8 mouse cellular contexts compared by ENCODE assay signal in genomic region chr3:129878405-129879021, GRCm38 (mm10). TPM values are rescaled to one million over a fixed set of nuclear protein-coding genes. Genes with fewer than 3 reads are reported as not detected.
DNase-seq lines count a peak whose midpoint lies in the region; ATAC-seq and TF ChIP-seq lines count a peak whose summit lies in the region.

Gene Pla2g12a (plus strand): TSS chr3:129878606.

- no peaks in the 10 kb centered on the region for H3K9me3 ChIP-seq in embryonic facial prominence, embryonic 14.5 days (ENCODE audit: control insufficient read depth, low read length)
- no peaks in the 10 kb centered on the region for H3K9me3 ChIP-seq in limb, embryonic 11.5 days (ENCODE audit: control insufficient read depth, low read length)
- H3K9me3 ChIP-seq in midbrain, embryonic 13.5 days: no peaks in the 10 kb centered on the region

- TF ChIP-seq POLR2A in bone marrow, adult 2 months (IDR thresholded peaks at IDR 0.05; ENCODE audit: borderline replicate concordance, control insufficient read depth, low read depth, low read length): peak; percentile 34; the same call in 1 of the 2 replicates
- TF ChIP-seq POLR2A in heart, adult 2 months (IDR thresholded peaks at IDR 0.05; ENCODE audit: insufficient read depth, low read depth, low read length): peak; percentile 35; the same call in 1 of the 2 replicates
- TF ChIP-seq POLR2A in kidney, adult 2 months (IDR thresholded peaks at IDR 0.05; ENCODE audit: low read depth, low read length): no peak

- TF ChIP-seq EP300 in heart, adult 2 months (IDR thresholded peaks at IDR 0.05; ENCODE audit: insufficient read depth, low read depth, low read length): 0 out of 2 replicates have a peak, but pooled peaks have one; percentile 15

- intact Hi-C loops in heart, adult 2 months (cut with DNase I): loop anchor here (5.0 kb wide), 1 partner anchor 184 kb away; the partner anchor contains the start of gene Sec24b

- H3K79me2 ChIP-seq in heart, adult 2 months (replicated peaks; ENCODE audit: control insufficient read depth, insufficient read depth, low read length): no peaks in the 10 kb centered on the region

- H3K27me3 ChIP-seq in embryonic facial prominence, embryonic 14.5 days (replicated peaks; ENCODE audit: control insufficient read depth, insufficient read depth, low read length): peaks cover 5% of the 10 kb centered on the region; the same call in 1 of the 2 replicates
- H3K27me3 ChIP-seq in heart, adult 2 months (ENCODE audit: control insufficient read depth, insufficient read depth, low read length): no peaks in the 10 kb centered on the region
- H3K27me3 ChIP-seq in kidney, adult 2 months (replicated peaks; ENCODE audit: control insufficient read depth, insufficient read depth, low read length): no peaks in the 10 kb centered on the region
- H3K27me3 ChIP-seq in limb, embryonic 11.5 days (ENCODE audit: control insufficient read depth, insufficient read depth, low read length): no peaks in the 10 kb centered on the region
- 0 out of 2 replicates have a peak, but pooled peaks cover 2% of the 10 kb centered on the region for H3K27me3 ChIP-seq in midbrain, embryonic 13.5 days

- peak within 1 kb of the TSS; percentile 49; the same call in 1 of the 2 replicates for H3K27ac ChIP-seq in bone marrow, adult 2 months (ENCODE audit: control insufficient read depth, insufficient read depth, low read depth, low read length, poor library complexity)
- peak within 1 kb of the TSS; percentile 63; the same call in 1 of the 2 replicates for H3K27ac ChIP-seq in embryonic facial prominence, embryonic 14.5 days (replicated peaks; ENCODE audit: low read depth, low read length)
- peak within 1 kb of the TSS; percentile 79 for H3K27ac ChIP-seq in heart, adult 2 months
- H3K27ac ChIP-seq in kidney, adult 2 months (ENCODE audit: insufficient read depth, low read depth, low read length): no peak within 1 kb of the TSS
- H3K27ac ChIP-seq in limb, embryonic 11.5 days (replicated peaks; ENCODE audit: low read depth, low read length): no peak within 1 kb of the TSS
- H3K27ac ChIP-seq in midbrain, embryonic 13.5 days: peak within 1 kb of the TSS; percentile 88

- H3K4me1 ChIP-seq in bone marrow, adult 2 months (ENCODE audit: control insufficient read depth, insufficient read depth, low read length): no peaks in the 10 kb centered on the region; the same call in none of the 2 replicates
- H3K4me1 ChIP-seq in embryonic facial prominence, embryonic 14.5 days (ENCODE audit: control insufficient read depth, insufficient read depth, low read length): peaks cover 4% of the 10 kb centered on the region; the same call in 1 of the 2 replicates
- H3K4me1 ChIP-seq in heart, adult 2 months (ENCODE audit: control insufficient read depth, insufficient read depth, low read length): peaks cover 3% of the 10 kb centered on the region; the same call in 1 of the 2 replicates
- H3K4me1 ChIP-seq in kidney, adult 2 months (ENCODE audit: control insufficient read depth, insufficient read depth, low read length): peaks cover 4% of the 10 kb centered on the region; the same call in 1 of the 2 replicates
- H3K4me1 ChIP-seq in limb, embryonic 11.5 days (ENCODE audit: control insufficient read depth, insufficient read depth, low read length): no peaks in the 10 kb centered on the region
- H3K4me1 ChIP-seq in midbrain, embryonic 13.5 days (replicated peaks): peaks cover 10% of the 10 kb centered on the region

- peak within 1 kb of the TSS; percentile 91 for H3K4me3 ChIP-seq in bone marrow, adult 2 months (replicated peaks; ENCODE audit: control insufficient read depth, low read depth, low read length)
- H3K4me3 ChIP-seq in embryonic facial prominence, embryonic 14.5 days (ENCODE audit: low read depth, low read length): peak within 1 kb of the TSS; percentile 72
- peak within 1 kb of the TSS; percentile 79 for H3K4me3 ChIP-seq in heart, adult 2 months
- H3K4me3 ChIP-seq in kidney, adult 2 months (ENCODE audit: insufficient read depth, low read depth, low read length): peak within 1 kb of the TSS; percentile 92
- peak within 1 kb of the TSS; percentile 71 for H3K4me3 ChIP-seq in limb, embryonic 11.5 days (ENCODE audit: low read depth, low read length)
- peak within 1 kb of the TSS; percentile 65 for H3K4me3 ChIP-seq in midbrain, embryonic 13.5 days (replicated peaks)

- TF ChIP-seq CTCF in bone marrow, adult 2 months (IDR thresholded peaks at IDR 0.05; ENCODE audit: control insufficient read depth, insufficient read depth, low read length): no peak
- TF ChIP-seq CTCF in heart, adult 2 months (IDR thresholded peaks at IDR 0.05): peak; percentile 21
- no peak for TF ChIP-seq CTCF in kidney, adult 2 months (conservative IDR thresholded peaks at IDR 0.05; ENCODE audit: insufficient read depth, insufficient read length, low read depth, low read length)

- DNase-seq in 416B (ENCODE audit: low read depth): peak; percentile 77
- DNase-seq in embryonic facial prominence, embryonic 14.5 days (ENCODE audit: low spot score): peak; percentile 93
- peak; percentile 93 to 94 for DNase-seq in heart, adult 2 months
- DNase-seq in kidney, adult 2 months: peak; percentile 92
- peak; percentile 92 for DNase-seq in limb, embryonic 11.5 days (ENCODE audit: low spot score)
- DNase-seq in spleen, adult 12 weeks (ENCODE audit: low spot score): peak; percentile 80

- H3K9ac ChIP-seq in embryonic facial prominence, embryonic 14.5 days (ENCODE audit: low read depth, low read length): peak within 1 kb of the TSS; percentile 78
- H3K9ac ChIP-seq in heart, adult 2 months (ENCODE audit: low read depth, low read length): peak within 1 kb of the TSS; percentile 78
- H3K9ac ChIP-seq in limb, embryonic 11.5 days (ENCODE audit: low read length): peak within 1 kb of the TSS; percentile 68
- peak within 1 kb of the TSS; percentile 77 for H3K9ac ChIP-seq in midbrain, embryonic 13.5 days (replicated peaks)

- WGBS in bone marrow, adult 2 months: under 1% methylated on average over 66 of the region's 66 CpGs
- 1% methylated on average over 27 of the region's 66 CpGs for WGBS in embryonic facial prominence, embryonic 14.5 days
- under 1% methylated on average over 64 of the region's 66 CpGs for WGBS in heart, adult 2 months
- WGBS in kidney, adult 2 months: under 1% methylated on average over 66 of the region's 66 CpGs
- under 1% methylated on average over 61 of the region's 66 CpGs for WGBS in limb, embryonic 11.5 days
- WGBS in midbrain, embryonic 13.5 days: under 1% methylated on average over 64 of the region's 66 CpGs

- H3K4me2 ChIP-seq in embryonic facial prominence, embryonic 14.5 days (ENCODE audit: low read depth, low read length): peak within 1 kb of the TSS; percentile 96
- peak within 1 kb of the TSS; percentile 88 for H3K4me2 ChIP-seq in limb, embryonic 11.5 days (ENCODE audit: low read depth, severe bottlenecking)
- H3K4me2 ChIP-seq in midbrain, embryonic 13.5 days (replicated peaks): peak within 1 kb of the TSS; percentile 85

- H3K36me3 ChIP-seq in embryonic facial prominence, embryonic 14.5 days (ENCODE audit: control insufficient read depth, insufficient read depth, low read length): no peaks in the 10 kb centered on the region
- no peaks in the 10 kb centered on the region for H3K36me3 ChIP-seq in heart, adult 2 months (ENCODE audit: control insufficient read depth, insufficient read depth, low read length)
- no peaks in the 10 kb centered on the region for H3K36me3 ChIP-seq in kidney, adult 2 months (ENCODE audit: control insufficient read depth, insufficient read depth, low read length)
- no peaks in the 10 kb centered on the region for H3K36me3 ChIP-seq in limb, embryonic 11.5 days (ENCODE audit: control insufficient read depth, insufficient read depth, low read length)
- no peaks in the 10 kb centered on the region for H3K36me3 ChIP-seq in midbrain, embryonic 13.5 days

- peak; percentile 90 for ATAC-seq in embryonic facial prominence, embryonic 14.5 days (ENCODE audit: low read depth)
- ATAC-seq in limb, embryonic 11.5 days (ENCODE audit: insufficient number of reproducible peaks, low FRiP score, low TSS enrichment, low read depth): peak; percentile 90
- peak; percentile 96 for ATAC-seq in midbrain, embryonic 13.5 days

RNA-seq across cellular contexts. Expression of gene Pla2g12a, which starts in this region (rescaled TPM):
- polyA plus RNA-seq in bone marrow, adult 2 months (2011; ENCODE audit: insufficient read depth, insufficient read length, low replicate concordance, missing spikeins): 39.5 and 41.6 TPM in 2 replicates
- 31.5 and 31.6 TPM in 2 replicates for polyA plus RNA-seq in embryonic facial prominence, embryonic 14.5 days (2014; fragmentation: Nextera tagmentation; extraction: Ambion mirVana)
- 10 to 100 TPM; 57.1 to 74.0 TPM for total RNA-seq in heart, adult 2 months (2021)
- 47.5 and 49.7 TPM in 2 replicates for polyA plus RNA-seq in heart, adult 2 months (2012; rRNA removed)
- polyA plus RNA-seq in kidney, adult 2 months (2012; rRNA removed): 46.6 and 55.2 TPM in 2 replicates
- 23.9 and 25.9 TPM in 2 replicates for polyA plus RNA-seq in limb, embryonic 11.5 days (2014; fragmentation: Nextera tagmentation; extraction: Ambion mirVana)
- 24.9 and 26.8 TPM in 2 replicates for polyA plus RNA-seq in midbrain, embryonic 13.5 days (2015; fragmentation: Nextera tagmentation; extraction: Ambion mirVana)

Comparison
In these comparisons a context has a peak if more than half of its experiments do, and no peak if none do; other contexts are left out.
1. H3K27ac ChIP-seq: peak in bone marrow, adult 2 months (single experiment), embryonic facial prominence, embryonic 14.5 days (single experiment), heart, adult 2 months (single experiment) and midbrain, embryonic 13.5 days (single experiment); none in kidney, adult 2 months (single experiment) and limb, embryonic 11.5 days (single experiment).
2. Peak in every context shown above with its lines, with median percentiles within 50 percentile points of each other: DNase-seq, H3K4me3 ChIP-seq, ATAC-seq, H3K4me2 ChIP-seq and H3K9ac ChIP-seq.